Mouse (Mus musculus) stomach, postnatal 0 days (tissue): ENCODE measurements around the gene Sgms1.

Experiments used
- CTCF ChIP-seq: IDR thresholded peaks from 2 replicates; pipeline ENCODE4 v1.5.1; 2016; ENCODE audit warnings: antibody characterized with exemption, low read depth, mild to moderate bottlenecking, moderate library complexity
- EP300 ChIP-seq: optimal IDR thresholded peaks from 2 replicates; pipeline ENCODE3; 2016; ENCODE audit warnings: antibody characterized with exemption

GRCm38 (mm10) chr19:32272475-32273260 is 116.8 kb downstream of the Sgms1 start:
- TF ChIP-seq CTCF (no peak), EP300 (no peak)
